Mouse (Mus musculus) midbrain, embryonic 13.5 days (tissue): Measurements from ENCODE around the gene Pbx2. TPM values are rescaled to one million over a fixed set of nuclear protein-coding genes. Genes with fewer than 3 reads are reported as not detected.
"Not testable (repeated sequence)": the region's sequence is repeated elsewhere in the genome, so short reads cannot be mapped to it uniquely, and the experiment has no call there.

ENCODE experiments used
- ATAC-seq: fragments of 200-750 bp; cut with Nextera tagmentation; 2 replicates; pipeline ENCODE4 v1.8.0; 2017; ENCODE audit warnings: mild to moderate bottlenecking, moderate TSS enrichment, moderate library complexity
- H3K27ac ChIP-seq: fragments of 300-500 bp; sonication (generic); 2 replicates; pipeline ENCODE4 v1.5.1; 2015; ENCODE audit warnings: inconsistent platforms, mild to moderate bottlenecking, moderate library complexity
- H3K27me3 ChIP-seq: fragments of 300-500 bp; sonication (generic); 2 replicates; pipeline ENCODE4 v1.6.1; 2015; ENCODE audit warnings: mild to moderate bottlenecking, inconsistent platforms
- H3K36me3 ChIP-seq: fragments of 300-500 bp; sonication (generic); 2 replicates; pipeline ENCODE4 v1.6.1; 2015; ENCODE audit warnings: mild to moderate bottlenecking, inconsistent platforms
- H3K4me1 ChIP-seq: fragments of 300-500 bp; sonication (generic); replicated peaks from 2 replicates; pipeline ENCODE4 v1.6.1; 2015; ENCODE audit warnings: inconsistent platforms
- H3K4me2 ChIP-seq: fragments of 300-500 bp; sonication (generic); replicated peaks from 2 replicates; pipeline ENCODE4 v1.6.1; 2015; ENCODE audit warnings: moderate library complexity, mild to moderate bottlenecking, inconsistent platforms
- H3K4me3 ChIP-seq: fragments of 300-500 bp; sonication (generic); replicated peaks from 2 replicates; pipeline ENCODE4 v1.5.1; 2015; ENCODE audit warnings: mild to moderate bottlenecking, inconsistent platforms
- H3K9ac ChIP-seq: fragments of 300-500 bp; sonication (generic); replicated peaks from 2 replicates; pipeline ENCODE4 v1.6.1; 2015; ENCODE audit warnings: mild to moderate bottlenecking, inconsistent platforms
- H3K9me3 ChIP-seq: fragments of 300-500 bp; sonication (generic); 2 replicates; pipeline ENCODE4 v1.6.1; 2016; ENCODE audit warnings: mild to moderate bottlenecking, inconsistent platforms
- WGBS: fragments of 180-500 bp; shearing (Covaris S2); methylation state at CpG from one replicate; pipeline ENCODE4 v1.1.7; 2015; 5-methylcytosine and 5-hydroxymethylcytosine counted together
- polyA plus RNA-seq: library from polyadenylated mRNA; unstranded; fragments of >200 nt; fragmentation: Nextera tagmentation; extraction: Ambion mirVana; gene quantifications from 2 replicates; pipeline ENCODE4 v1.2.1, GENCODE M21; 2015

Gene Pbx2
- 13.3 and 15.3 TPM in 2 replicates for polyA plus RNA-seq

- WGBS: 2% methylated on average over 21 of the region's 21 CpGs
- Histone ChIP-seq H3K9me3 (no peaks in the 10 kb centered on the region), H3K27me3 (no peaks in the 10 kb centered on the region), H3K36me3 (peaks cover 17% of the 10 kb centered on the region), H3K4me2 (peak within 1 kb of the TSS; percentile 96), H3K9ac (peak within 1 kb of the TSS; percentile 99), H3K27ac (peak within 1 kb of the TSS; percentile 99), H3K4me3 (peak within 1 kb of the TSS; percentile 84), H3K4me1 (peaks cover 78% of the 10 kb centered on the region)
- no peak; the same call in 1 of the 2 replicates for ATAC-seq
These were observed at the start of gene Pbx2 for GRCm38 (mm10) chr17:34591029-34591993. Gene Pbx2 (plus strand): TSS chr17:34591266.

- H3K36me3 ChIP-seq, H3K9me3 ChIP-seq, H3K9ac ChIP-seq, ATAC-seq, H3K4me3 ChIP-seq, H3K27ac ChIP-seq, H3K4me1 ChIP-seq, H3K27me3 ChIP-seq, H3K4me2 ChIP-seq: not testable (repeated sequence)
- WGBS: 92% methylated on average over 13 of the region's 13 CpGs
These were observed 47.5 kb upstream of the Pbx2 start for GRCm38 (mm10) chr17:34543567-34543966.

- H3K4me2 ChIP-seq: no peak overlapping the region
- no peaks in the 10 kb centered on the region for H3K4me1 ChIP-seq
- no peak overlapping the region for H3K4me3 ChIP-seq
- H3K27me3 ChIP-seq: no peaks in the 10 kb centered on the region
- ATAC-seq: no peak
- H3K36me3 ChIP-seq: no peaks in the 10 kb centered on the region
- 93% methylated on average over 1 of the region's 1 CpGs for WGBS
- no peak overlapping the region for H3K27ac ChIP-seq
- no peak overlapping the region for H3K9ac ChIP-seq
- H3K9me3 ChIP-seq: no peaks in the 10 kb centered on the region
These were observed 44.3 kb upstream of the Pbx2 start for GRCm38 (mm10) chr17:34546797-34547196.

DNA sequence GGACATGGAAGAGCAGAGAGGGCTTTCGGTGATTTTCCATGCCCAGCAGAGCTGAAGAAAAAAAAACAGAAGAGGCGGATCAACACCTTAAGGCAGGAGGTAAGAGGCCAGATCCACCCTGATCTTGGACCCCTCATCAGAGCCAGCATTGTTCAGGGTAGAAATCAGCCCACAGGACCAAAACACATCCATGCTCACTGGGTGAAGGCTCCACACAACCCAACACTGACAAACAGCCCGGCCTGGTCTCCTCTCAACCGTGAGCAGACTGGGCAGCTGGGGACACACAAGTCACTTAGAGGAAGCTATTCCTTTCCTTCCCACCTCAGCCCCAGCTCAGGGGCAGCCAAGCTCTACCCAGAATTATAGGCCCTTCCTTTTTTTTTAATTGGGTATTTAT is 43.5 kb upstream of the Pbx2 start:
- no peak for ATAC-seq
- Histone ChIP-seq H3K27ac (no peak overlapping the region), H3K4me1 (no peaks in the 10 kb centered on the region), H3K36me3 (no peaks in the 10 kb centered on the region), H3K4me2 (no peak overlapping the region), H3K9me3 (no peaks in the 10 kb centered on the region), H3K4me3 (no peak overlapping the region), H3K27me3 (no peaks in the 10 kb centered on the region), H3K9ac (no peak overlapping the region)
- 94% methylated on average over 4 of the region's 4 CpGs for WGBS

DNA sequence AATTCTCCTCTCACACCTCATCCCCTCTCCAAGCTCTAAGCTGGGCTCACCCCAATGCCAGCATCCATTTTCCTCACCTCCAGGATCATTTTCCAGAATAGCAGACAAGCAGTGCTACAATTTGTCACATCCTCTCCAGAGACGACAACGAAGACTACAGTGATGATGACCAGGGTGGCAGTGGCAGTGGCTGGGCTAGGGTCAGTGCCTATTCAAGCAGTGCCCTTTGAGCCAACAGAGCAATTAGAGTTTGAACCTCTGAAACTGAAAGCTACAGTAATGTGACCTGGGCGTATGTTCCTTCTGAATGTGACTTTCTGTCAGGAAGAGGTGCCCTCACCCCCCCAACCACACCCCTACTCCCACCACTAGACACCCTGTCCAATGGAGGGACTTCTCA is 41.9 kb upstream of the Pbx2 start:
- H3K36me3 ChIP-seq: no peaks in the 10 kb centered on the region
- no peaks in the 10 kb centered on the region for H3K27me3 ChIP-seq
- H3K4me2 ChIP-seq: no peak overlapping the region
- H3K4me1 ChIP-seq: no peaks in the 10 kb centered on the region
- ATAC-seq: no peak
- no peak overlapping the region for H3K4me3 ChIP-seq
- no peak overlapping the region for H3K9ac ChIP-seq
- 89% methylated on average over 3 of the region's 3 CpGs for WGBS
- no peak overlapping the region for H3K27ac ChIP-seq
- H3K9me3 ChIP-seq: no peaks in the 10 kb centered on the region

- Histone ChIP-seq H3K36me3 (no peaks in the 10 kb centered on the region), H3K4me3 (no peak overlapping the region), H3K4me1 (no peaks in the 10 kb centered on the region), H3K27me3 (no peaks in the 10 kb centered on the region), H3K27ac (no peak overlapping the region), H3K9ac (no peak overlapping the region), H3K4me2 (no peak overlapping the region), H3K9me3 (no peaks in the 10 kb centered on the region)
- no peak for ATAC-seq
- WGBS: 72% methylated on average over 2 of the region's 2 CpGs
These were observed 41.2 kb upstream of the Pbx2 start for GRCm38 (mm10) chr17:34549843-34550242.

DNA sequence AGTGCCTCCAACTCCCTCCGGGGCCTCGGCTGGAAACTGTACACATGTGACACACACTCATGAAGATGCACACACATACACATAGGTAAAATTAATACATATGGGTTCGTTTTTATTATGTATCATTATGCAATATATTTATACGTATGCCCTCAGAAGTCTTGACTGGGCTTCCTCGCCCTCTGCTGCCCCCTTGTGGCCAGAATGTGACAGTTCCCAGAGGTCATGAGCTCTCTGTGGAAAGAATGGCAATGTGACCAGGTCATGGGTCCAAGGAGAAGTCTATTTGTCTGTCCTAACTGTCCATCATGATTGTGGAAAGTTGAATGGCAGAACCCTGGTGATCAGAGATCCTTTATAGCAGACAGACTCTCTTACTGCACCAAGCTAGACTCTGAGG is 35.6 kb upstream of the Pbx2 start:
- WGBS: 25% methylated on average over 5 of the region's 5 CpGs
- H3K4me2 ChIP-seq: no peak overlapping the region

GRCm38 (mm10) chr17:34556406-34556805 is 34.7 kb upstream of the Pbx2 start:
- no peaks in the 10 kb centered on the region for H3K36me3 ChIP-seq
- no peaks in the 10 kb centered on the region for H3K9me3 ChIP-seq
- no peak for ATAC-seq
- H3K27me3 ChIP-seq: no peaks in the 10 kb centered on the region
- WGBS: 84% methylated on average over 8 of the region's 8 CpGs
- H3K4me1 ChIP-seq: 0 out of 2 replicates have a peak, but pooled peaks cover 5% of the 10 kb centered on the region
- H3K4me2 ChIP-seq: no peak overlapping the region
- H3K27ac ChIP-seq: no peak overlapping the region
- no peak overlapping the region for H3K9ac ChIP-seq
- no peak overlapping the region for H3K4me3 ChIP-seq

More for the DNA sequence above, 35.6 kb upstream of the Pbx2 start:
- Histone ChIP-seq H3K27ac (no peak overlapping the region), H3K27me3 (no peaks in the 10 kb centered on the region), H3K36me3 (no peaks in the 10 kb centered on the region), H3K9me3 (no peaks in the 10 kb centered on the region), H3K9ac (no peak overlapping the region), H3K4me3 (no peak overlapping the region), H3K4me1 (no peaks in the 10 kb centered on the region)
- ATAC-seq: no peak

GRCm38 (mm10) chr17:34557411-34557810 is 33.7 kb upstream of the Pbx2 start:
- Histone ChIP-seq H3K27ac (no peak overlapping the region), H3K36me3 (no peaks in the 10 kb centered on the region), H3K27me3 (no peaks in the 10 kb centered on the region), H3K4me3 (no peak overlapping the region), H3K9me3 (no peaks in the 10 kb centered on the region), H3K4me2 (no peak overlapping the region), H3K9ac (no peak overlapping the region), H3K4me1 (0 out of 2 replicates have a peak, but pooled peaks cover 5% of the 10 kb centered on the region)
- WGBS: 81% methylated on average over 11 of the region's 11 CpGs
- no peak for ATAC-seq

- Histone ChIP-seq H3K27ac (no peak overlapping the region), H3K36me3 (no peaks in the 10 kb centered on the region), H3K9me3 (no peaks in the 10 kb centered on the region), H3K4me1 (peaks cover 6% of the 10 kb centered on the region; the same call in 1 of the 2 replicates), H3K27me3 (no peaks in the 10 kb centered on the region), H3K4me3 (no peak overlapping the region), H3K4me2 (no peak overlapping the region), H3K9ac (no peak overlapping the region)
- no peak for ATAC-seq
- WGBS: 89% methylated on average over 7 of the region's 7 CpGs
These were observed 31.9 kb upstream of the Pbx2 start for GRCm38 (mm10) chr17:34559116-34559515.

DNA sequence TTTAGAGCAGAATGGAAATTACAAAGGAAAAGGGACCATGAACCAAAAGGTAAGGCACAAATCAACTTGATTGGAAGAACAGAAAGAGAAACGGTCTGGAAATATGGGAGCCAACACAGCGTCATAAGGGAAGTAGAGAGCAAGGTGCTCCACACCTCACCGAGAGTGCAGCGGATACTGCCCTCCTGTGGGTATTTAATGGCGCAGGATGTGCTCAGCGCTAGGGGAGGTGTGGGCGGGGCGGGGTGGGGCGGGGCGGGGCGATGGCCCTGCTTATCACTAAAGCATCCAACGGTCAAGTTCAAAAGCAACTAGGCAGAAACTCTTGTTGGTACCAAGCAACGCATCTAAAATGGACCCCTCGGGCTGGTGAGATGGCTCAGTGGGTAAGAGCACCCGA is 31.2 kb upstream of the Pbx2 start:
- Histone ChIP-seq H3K27ac (no peak overlapping the region), H3K27me3 (no peaks in the 10 kb centered on the region), H3K4me3 (no peak overlapping the region), H3K9ac (no peak overlapping the region), H3K4me2 (no peak overlapping the region), H3K36me3 (no peaks in the 10 kb centered on the region), H3K9me3 (no peaks in the 10 kb centered on the region), H3K4me1 (peaks cover 10% of the 10 kb centered on the region; the same call in 1 of the 2 replicates)
- 40% methylated on average over 15 of the region's 15 CpGs for WGBS
- no peak for ATAC-seq

DNA sequence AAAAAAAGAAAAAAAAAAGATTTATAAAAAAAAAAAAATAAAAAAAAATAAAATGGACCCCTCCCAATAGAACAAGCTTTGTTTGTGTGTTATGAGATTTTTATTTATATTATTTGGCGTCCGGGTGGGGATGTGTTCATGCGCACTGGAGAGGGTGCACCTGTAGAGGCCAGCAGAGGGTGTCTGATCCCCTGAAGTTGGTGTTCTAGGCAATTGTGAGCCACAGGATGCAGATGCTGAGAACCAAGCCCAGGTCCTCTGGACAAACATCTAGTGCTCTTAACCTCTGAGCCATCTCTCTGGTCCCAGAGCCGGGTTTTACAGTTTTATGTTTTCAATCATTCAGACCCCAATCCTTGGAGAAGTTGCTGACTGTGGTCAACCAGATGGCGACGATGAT is 30.6 kb upstream of the Pbx2 start:
- Histone ChIP-seq H3K27me3 (no peaks in the 10 kb centered on the region), H3K36me3 (no peaks in the 10 kb centered on the region), H3K9ac (no peak overlapping the region), H3K27ac (no peak overlapping the region), H3K4me1 (peaks cover 10% of the 10 kb centered on the region; the same call in 1 of the 2 replicates), H3K9me3 (no peaks in the 10 kb centered on the region), H3K4me3 (no peak overlapping the region), H3K4me2 (no peak overlapping the region)
- ATAC-seq: no peak
- WGBS: 93% methylated on average over 6 of the region's 6 CpGs
